Mouse (Mus musculus) lung, postnatal 0 days (tissue): Measurements from ENCODE around the gene Spn. TPM values are rescaled to one million over a fixed set of nuclear protein-coding genes. Genes with fewer than 3 reads are reported as not detected.
A peak's percentile ranks its signal among the peaks of the same experiment; 100 is the strongest.

Experiments used
- ATAC-seq: fragments of 200-750 bp; cut with Nextera tagmentation; 2 replicates; pipeline ENCODE4 v1.8.0; 2017; ENCODE audit warnings: moderate library complexity
- DNase-seq: peaks from one replicate; pipeline ENCODE4 v3.0.0-alpha.2; 2016; ENCODE audit warnings: low spot score
- H3K27ac ChIP-seq: fragments of 300-500 bp; sonication (generic); 2 replicates; pipeline ENCODE4 v1.5.1; 2014; ENCODE audit warnings: antibody characterized with exemption, mild to moderate bottlenecking, low read length, mixed read lengths
- H3K27me3 ChIP-seq: fragments of 300-500 bp; sonication (generic); replicated peaks from 2 replicates; pipeline ENCODE4 v1.6.1; 2014; ENCODE audit warnings: low read length, mixed read lengths; ENCODE audit not compliant: insufficient read depth
- H3K36me3 ChIP-seq: fragments of 300-500 bp; sonication (generic); 2 replicates; pipeline ENCODE4 v1.6.1; 2014; ENCODE audit warnings: low read length, mixed read lengths; ENCODE audit not compliant: insufficient read depth
- H3K4me1 ChIP-seq: fragments of 300-500 bp; sonication (generic); 2 replicates; pipeline ENCODE4 v1.6.1; 2014; ENCODE audit warnings: antibody characterized with exemption, low read depth, low read length, mixed read lengths; ENCODE audit not compliant: insufficient read depth
- H3K4me2 ChIP-seq: fragments of 300-500 bp; sonication (generic); replicated peaks from 2 replicates; pipeline ENCODE4 v1.6.1; 2014; ENCODE audit warnings: low read depth, mild to moderate bottlenecking, low read length, moderate library complexity, mixed read lengths
- H3K4me3 ChIP-seq: fragments of 300-500 bp; sonication (generic); 2 replicates; pipeline ENCODE4 v1.5.1; 2014; ENCODE audit warnings: low read depth, low read length
- H3K9ac ChIP-seq: fragments of 300-500 bp; sonication (generic); replicated peaks from 2 replicates; pipeline ENCODE4 v1.6.1; 2014; ENCODE audit warnings: low read depth, mild to moderate bottlenecking
- H3K9me3 ChIP-seq: fragments of 300-500 bp; sonication (generic); 2 replicates; pipeline ENCODE4 v1.6.1; 2016; ENCODE audit warnings: low read length, mixed read lengths
- CTCF ChIP-seq: IDR thresholded peaks from 2 replicates; pipeline ENCODE4 v1.5.1; 2016; ENCODE audit warnings: antibody characterized with exemption, mild to moderate bottlenecking
- EP300 ChIP-seq: IDR thresholded peaks from 2 replicates; pipeline ENCODE4 v1.6.1; 2016; ENCODE audit warnings: antibody characterized with exemption, mild to moderate bottlenecking, control low read depth
- WGBS: fragments of 180-500 bp; shearing (Covaris S2); extraction: QIAGEN DNeasy Blood & Tissue Kit; methylation state at CpG from one replicate; pipeline ENCODE4 v1.1.7; 2014; 5-methylcytosine and 5-hydroxymethylcytosine counted together
- polyA plus RNA-seq: library from polyadenylated mRNA; unstranded; fragments of >200 nt; fragmentation: Nextera tagmentation; extraction: Ambion mirVana; gene quantifications from 2 replicates; pipeline ENCODE4 v1.2.1, GENCODE M21; 2015

Gene Spn
- polyA plus RNA-seq, 1 experiment from 2014 or later: 0.73 TPM

DNA sequence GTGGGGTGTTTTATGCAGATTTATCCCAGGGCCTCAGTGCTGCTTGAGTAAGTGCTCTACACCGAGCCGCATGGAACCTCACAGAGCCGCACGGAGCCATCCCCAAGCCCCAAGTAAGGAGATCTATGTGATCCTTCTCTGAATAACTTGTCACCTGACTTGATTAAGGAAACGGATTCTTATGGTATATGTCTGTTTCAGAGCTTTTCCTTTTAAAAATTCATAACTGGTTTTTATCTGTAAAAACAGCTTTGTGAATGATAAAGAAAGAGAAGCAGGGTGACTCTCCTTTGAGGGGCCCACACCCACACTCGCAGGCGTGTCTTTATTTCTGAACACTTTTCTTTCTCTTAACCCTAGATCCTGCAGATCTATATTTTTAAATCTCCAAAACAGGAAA lies 1.5 kb upstream of the Spn start:
- no peak overlapping the region for H3K4me2 ChIP-seq
- TF ChIP-seq EP300: no peak
- TF ChIP-seq CTCF: no peak
- no peak overlapping the region for H3K27ac ChIP-seq
- 88% methylated on average over 7 of the region's 7 CpGs for WGBS
- H3K36me3 ChIP-seq: no peaks in the 10 kb centered on the region
- no peaks in the 10 kb centered on the region for H3K27me3 ChIP-seq
- H3K9me3 ChIP-seq: no peaks in the 10 kb centered on the region
- H3K4me3 ChIP-seq: no peak overlapping the region
- no peak for DNase-seq
- H3K9ac ChIP-seq: no peak overlapping the region
- H3K4me1 ChIP-seq: no peaks in the 10 kb centered on the region
- no peak for ATAC-seq

DNA sequence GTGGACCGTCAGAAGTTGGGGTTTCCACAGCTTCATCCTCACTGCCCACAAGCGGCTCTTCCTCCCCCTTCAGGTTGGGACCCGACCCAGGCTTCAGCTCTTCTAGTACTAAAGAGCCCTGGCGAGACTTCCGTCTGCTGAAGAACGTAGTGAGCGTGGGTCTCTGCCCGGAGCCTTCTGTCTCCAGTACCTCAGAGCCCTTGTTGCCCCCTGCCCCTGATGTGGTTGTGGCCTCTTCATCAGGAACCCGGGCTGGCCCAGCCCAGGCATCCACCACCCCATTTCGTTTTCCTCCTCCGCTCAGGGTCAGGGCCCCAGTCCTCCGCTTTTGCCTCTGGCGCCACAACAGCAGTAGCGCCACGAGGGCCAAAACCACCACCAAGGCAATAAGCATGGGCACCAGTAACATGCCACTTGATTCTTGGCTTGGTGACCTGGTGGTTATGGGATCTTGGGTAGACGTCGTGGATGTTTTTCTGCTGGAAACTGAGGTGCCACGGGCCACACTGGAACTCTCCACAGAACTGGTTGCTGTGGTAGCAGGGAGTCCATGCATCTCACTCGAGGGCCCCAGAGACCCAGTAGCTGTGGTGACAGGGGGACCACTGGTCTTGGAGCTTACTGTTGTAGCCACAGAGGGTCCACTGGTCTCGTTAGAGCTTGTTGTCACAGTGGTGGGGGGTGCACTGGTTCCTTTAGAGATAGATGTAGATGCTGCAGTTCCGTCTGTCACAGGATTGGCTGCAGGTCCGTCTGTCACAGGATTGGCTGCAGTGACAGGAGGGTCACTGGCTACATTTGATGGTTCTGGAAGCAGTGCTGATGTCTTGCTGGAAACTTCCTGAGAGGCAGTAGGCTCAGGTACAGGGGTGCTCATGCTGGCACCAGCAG lies 1.2 kb downstream of the Spn start:
- H3K9me3 ChIP-seq: no peaks in the 10 kb centered on the region
- no peak overlapping the region for H3K9ac ChIP-seq
- no peaks in the 10 kb centered on the region for H3K4me1 ChIP-seq
- no peak overlapping the region for H3K4me3 ChIP-seq
- DNase-seq (no peak), ATAC-seq (no peak)
- no peaks in the 10 kb centered on the region for H3K27me3 ChIP-seq
- no peaks in the 10 kb centered on the region for H3K36me3 ChIP-seq
- no peak overlapping the region for H3K27ac ChIP-seq
- H3K4me2 ChIP-seq: no peak overlapping the region
- TF ChIP-seq CTCF: no peak
- no peak for TF ChIP-seq EP300
- 73% methylated on average over 22 of the region's 22 CpGs for WGBS

DNA sequence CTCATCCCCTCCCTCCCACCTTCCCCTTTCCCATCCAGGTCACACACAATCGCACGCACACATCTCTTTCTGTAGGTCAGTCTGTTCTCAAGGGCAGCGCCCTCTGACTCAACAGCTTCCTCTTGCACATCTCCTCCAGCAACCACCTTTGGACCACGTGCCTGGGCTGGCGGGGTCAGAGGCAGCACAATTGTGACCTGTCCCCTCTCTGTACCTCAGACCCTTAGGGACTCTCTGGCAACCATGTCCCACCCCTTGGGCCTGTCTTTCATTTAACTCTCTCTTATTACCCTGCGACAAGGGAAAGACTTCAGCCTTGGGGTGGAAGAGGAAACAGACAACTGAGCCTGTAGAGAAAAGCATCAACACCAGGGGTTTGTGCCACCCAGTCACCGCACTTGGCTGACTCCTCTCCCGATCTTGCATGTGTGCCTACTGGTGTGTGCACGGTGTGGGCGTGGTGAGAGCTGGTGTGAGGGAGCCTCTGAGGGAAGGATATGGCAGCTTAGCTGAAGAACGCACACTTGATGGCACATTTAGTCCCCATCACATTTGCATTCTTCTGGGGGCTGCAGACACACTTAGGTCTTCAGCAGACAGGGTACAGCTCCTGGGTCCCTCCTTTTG lies 2.7 kb downstream of the Spn start:
- Histone ChIP-seq H3K9ac (no peak overlapping the region), H3K27me3 (no peaks in the 10 kb centered on the region), H3K36me3 (no peaks in the 10 kb centered on the region), H3K4me3 (no peak overlapping the region), H3K27ac (no peak overlapping the region), H3K9me3 (no peaks in the 10 kb centered on the region), H3K4me2 (no peak overlapping the region), H3K4me1 (no peaks in the 10 kb centered on the region)
- TF ChIP-seq EP300 (no peak), CTCF (no peak)
- DNase-seq (no peak), ATAC-seq (0 out of 2 replicates have a peak, but pooled peaks have one; percentile 12)
- whole genome bisulfite sequencing: 65% methylated on average over 11 of the region's 11 CpGs

DNA sequence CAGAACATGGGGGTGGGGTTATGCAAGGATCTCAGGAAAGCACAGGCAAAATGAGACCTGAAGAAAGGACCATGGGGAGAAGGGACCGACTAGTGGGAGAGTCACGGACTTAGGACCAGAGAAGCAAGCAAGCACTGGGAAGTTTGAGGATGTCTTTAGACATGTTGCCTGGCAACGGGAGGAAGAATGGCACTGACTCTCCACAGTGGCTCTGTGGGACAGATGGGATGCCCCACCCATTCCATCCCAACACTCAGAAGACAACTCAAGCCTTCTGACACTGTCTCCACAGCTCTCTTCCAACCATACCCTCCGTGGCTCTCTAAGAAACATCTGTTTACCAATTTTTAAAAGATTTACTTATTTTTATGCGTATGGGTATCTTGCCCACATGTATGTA lies 4.5 kb downstream of the Spn start:
- 60% methylated on average over 5 of the region's 5 CpGs for WGBS
- TF ChIP-seq CTCF: no peak
- no peak for TF ChIP-seq EP300
- ATAC-seq: no peak
- Histone ChIP-seq H3K4me3 (no peak overlapping the region), H3K27me3 (no peaks in the 10 kb centered on the region), H3K9ac (no peak overlapping the region), H3K9me3 (no peaks in the 10 kb centered on the region), H3K4me1 (no peaks in the 10 kb centered on the region), H3K4me2 (no peak overlapping the region), H3K36me3 (no peaks in the 10 kb centered on the region), H3K27ac (no peak overlapping the region)
- DNase-seq: no peak

DNA sequence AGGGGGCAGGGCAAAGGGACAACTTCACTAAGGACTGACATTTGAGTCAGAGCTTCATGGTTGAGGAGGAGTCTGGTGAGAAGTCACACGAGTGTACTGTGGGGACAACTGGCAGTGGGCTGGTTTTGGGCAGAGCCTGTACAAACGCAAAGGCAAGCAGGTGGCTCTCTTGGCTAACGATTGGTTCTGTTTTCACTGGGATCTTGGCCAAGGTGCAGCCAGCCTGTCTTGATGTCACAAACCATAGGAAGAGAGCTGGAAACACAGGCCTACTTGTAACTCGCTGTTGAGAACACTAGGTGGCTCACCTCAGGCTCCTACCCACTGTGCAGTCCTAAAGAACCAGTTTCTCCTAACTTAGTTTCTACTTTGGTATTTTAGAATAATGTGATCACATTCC lies 8.0 kb downstream of the Spn start:
- no peak overlapping the region for H3K4me3 ChIP-seq
- 3% methylated on average over 4 of the region's 4 CpGs for WGBS
- no peaks in the 10 kb centered on the region for H3K36me3 ChIP-seq
- H3K9ac ChIP-seq: no peak overlapping the region
- TF ChIP-seq EP300: no peak
- TF ChIP-seq CTCF: peak; percentile 75
- H3K9me3 ChIP-seq: no peaks in the 10 kb centered on the region
- H3K4me1 ChIP-seq: no peaks in the 10 kb centered on the region
- H3K27ac ChIP-seq: no peak overlapping the region
- no peaks in the 10 kb centered on the region for H3K27me3 ChIP-seq
- peak; percentile 70 for ATAC-seq
- H3K4me2 ChIP-seq: no peak overlapping the region
- DNase-seq: peak; percentile 85

DNA sequence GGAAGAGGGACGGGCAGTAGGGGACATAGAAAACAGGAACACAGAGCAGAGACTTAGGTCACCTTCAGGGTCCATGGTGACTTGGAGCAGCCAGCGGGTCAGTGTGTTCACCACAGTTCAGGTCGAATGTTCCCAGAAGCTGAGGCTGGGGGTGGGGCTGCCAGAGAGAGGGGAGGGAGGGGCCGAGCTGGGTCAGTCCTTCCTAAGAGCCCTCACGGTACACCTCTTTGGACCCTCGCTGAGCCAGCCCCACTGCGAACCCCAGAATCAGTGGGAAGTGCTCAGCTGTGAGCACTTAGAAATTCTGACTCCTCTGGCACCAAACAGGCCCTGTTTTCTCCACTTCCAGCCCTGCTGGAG lies 15.7 kb downstream of the Spn start, which contains the start of gene Qprt:
Gene Qprt (minus strand): TSS at position 316 of the 360 bp plus-strand sequence.
- Histone ChIP-seq H3K4me2 (no peak within 1 kb of the TSS), H3K27me3 (no peaks in the 10 kb centered on the region), H3K36me3 (no peaks in the 10 kb centered on the region), H3K4me3 (no peak within 1 kb of the TSS), H3K9me3 (no peaks in the 10 kb centered on the region), H3K27ac (no peak within 1 kb of the TSS), H3K9ac (no peak within 1 kb of the TSS), H3K4me1 (no peaks in the 10 kb centered on the region)
- DNase-seq (no peak), ATAC-seq (no peak)
- TF ChIP-seq CTCF: no peak
- TF ChIP-seq EP300: no peak
- WGBS: 21% methylated on average over 7 of the region's 7 CpGs
